Mouse (Mus musculus): Measurements from ENCODE around the gene Zic3. TPM values are rescaled to one million over a fixed set of nuclear protein-coding genes. Genes with fewer than 3 reads are reported as not detected.

Gene Zic3
- polyA plus RNA-seq (2012; rRNA removed) = not detected in 2 replicates

- H3K4me3 ChIP-seq (ENCODE audit: low read depth, low read length) = no peak within 1 kb of the TSS
- H3K4me1 ChIP-seq (ENCODE audit: control insufficient read depth, insufficient read depth, insufficient read length, low read length) = no peaks in the 10 kb centered on the region
- 81% methylated on average over 2 of the region's 2 CpGs for WGBS
- TF ChIP-seq POLR2A (IDR thresholded peaks at IDR 0.05; ENCODE audit: low read depth, low read length) (no peak), CTCF (IDR thresholded peaks at IDR 0.05; ENCODE audit: extremely low read depth, insufficient read length, insufficient replicate concordance, low read depth, low read length) (no peak)
- no peaks in the 10 kb centered on the region for H3K36me3 ChIP-seq (ENCODE audit: control insufficient read depth, insufficient read depth, low read length)
- H3K27ac ChIP-seq (ENCODE audit: insufficient read depth, low read depth, low read length) = no peak within 1 kb of the TSS
- H3K27me3 ChIP-seq (ENCODE audit: control insufficient read depth, insufficient read depth, low read length) = 0 out of 2 replicates have a peak, but pooled peaks cover 2% of the 10 kb centered on the region
Observed at GRCm38 (mm10) chrX:58022400-58022799, at the start of gene Zic3. Gene Zic3, plus strand, starts transcription at chrX:58022700.

GRCm38 (mm10) chrX:57982351-57982750, 40.1 kb upstream of the Zic3 start:
- Histone ChIP-seq H3K27ac (ENCODE audit: insufficient read depth, low read depth, low read length) (no peak overlapping the region), H3K36me3 (ENCODE audit: control insufficient read depth, insufficient read depth, low read length) (no peaks in the 10 kb centered on the region), H3K27me3 (ENCODE audit: control insufficient read depth, insufficient read depth, low read length) (no peaks in the 10 kb centered on the region), H3K4me1 (ENCODE audit: control insufficient read depth, insufficient read depth, insufficient read length, low read length) (no peaks in the 10 kb centered on the region), H3K4me3 (ENCODE audit: low read depth, low read length) (no peak overlapping the region)
- TF ChIP-seq POLR2A (IDR thresholded peaks at IDR 0.05; ENCODE audit: low read depth, low read length) = no peak
- TF ChIP-seq CTCF (IDR thresholded peaks at IDR 0.05; ENCODE audit: extremely low read depth, insufficient read length, insufficient replicate concordance, low read depth, low read length) = no peak
- WGBS = 81% methylated on average over 4 of the region's 4 CpGs

- 69% methylated on average over 10 of the region's 10 CpGs for WGBS
- Histone ChIP-seq H3K27me3 (ENCODE audit: control insufficient read depth, insufficient read depth, low read length) (no peaks in the 10 kb centered on the region), H3K4me1 (ENCODE audit: control insufficient read depth, insufficient read depth, insufficient read length, low read length) (no peaks in the 10 kb centered on the region), H3K27ac (ENCODE audit: insufficient read depth, low read depth, low read length) (no peak overlapping the region), H3K4me3 (ENCODE audit: low read depth, low read length) (no peak overlapping the region), H3K36me3 (ENCODE audit: control insufficient read depth, insufficient read depth, low read length) (no peaks in the 10 kb centered on the region)
- TF ChIP-seq POLR2A (IDR thresholded peaks at IDR 0.05; ENCODE audit: low read depth, low read length) (no peak), CTCF (IDR thresholded peaks at IDR 0.05; ENCODE audit: extremely low read depth, insufficient read length, insufficient replicate concordance, low read depth, low read length) (no peak)
Observed at GRCm38 (mm10) chrX:57987455-57988109, 34.9 kb upstream of the Zic3 start.

- TF ChIP-seq CTCF (IDR thresholded peaks at IDR 0.05; ENCODE audit: extremely low read depth, insufficient read length, insufficient replicate concordance, low read depth, low read length) (no peak), POLR2A (IDR thresholded peaks at IDR 0.05; ENCODE audit: low read depth, low read length) (no peak)
- no peaks in the 10 kb centered on the region for H3K36me3 ChIP-seq (ENCODE audit: control insufficient read depth, insufficient read depth, low read length)
- H3K4me3 ChIP-seq (ENCODE audit: low read depth, low read length) = no peak overlapping the region
- no peak overlapping the region for H3K27ac ChIP-seq (ENCODE audit: insufficient read depth, low read depth, low read length)
- no peaks in the 10 kb centered on the region for H3K27me3 ChIP-seq (ENCODE audit: control insufficient read depth, insufficient read depth, low read length)
- H3K4me1 ChIP-seq (ENCODE audit: control insufficient read depth, insufficient read depth, insufficient read length, low read length) = no peaks in the 10 kb centered on the region
- WGBS = 66% methylated on average over 5 of the region's 5 CpGs
Observed at GRCm38 (mm10) chrX:58013391-58013790, 9.1 kb upstream of the Zic3 start.

- 19% methylated on average over 12 of the region's 12 CpGs for WGBS
- Histone ChIP-seq H3K27ac (ENCODE audit: insufficient read depth, low read depth, low read length) (no peak overlapping the region), H3K27me3 (ENCODE audit: control insufficient read depth, insufficient read depth, low read length) (0 out of 2 replicates have a peak, but pooled peaks cover 2% of the 10 kb centered on the region), H3K36me3 (ENCODE audit: control insufficient read depth, insufficient read depth, low read length) (no peaks in the 10 kb centered on the region), H3K4me1 (ENCODE audit: control insufficient read depth, insufficient read depth, insufficient read length, low read length) (no peaks in the 10 kb centered on the region), H3K4me3 (ENCODE audit: low read depth, low read length) (no peak overlapping the region)
- no peak for TF ChIP-seq POLR2A (IDR thresholded peaks at IDR 0.05; ENCODE audit: low read depth, low read length)
- TF ChIP-seq CTCF (IDR thresholded peaks at IDR 0.05; ENCODE audit: extremely low read depth, insufficient read length, insufficient replicate concordance, low read depth, low read length) = no peak
Observed at GRCm38 (mm10) chrX:58014093-58014492, 8.4 kb upstream of the Zic3 start.

GRCm38 (mm10) chrX:58014761-58015160, 7.7 kb upstream of the Zic3 start:
- Histone ChIP-seq H3K27ac (ENCODE audit: insufficient read depth, low read depth, low read length) (no peak overlapping the region), H3K4me1 (ENCODE audit: control insufficient read depth, insufficient read depth, insufficient read length, low read length) (no peaks in the 10 kb centered on the region), H3K36me3 (ENCODE audit: control insufficient read depth, insufficient read depth, low read length) (no peaks in the 10 kb centered on the region), H3K27me3 (ENCODE audit: control insufficient read depth, insufficient read depth, low read length) (0 out of 2 replicates have a peak, but pooled peaks cover 2% of the 10 kb centered on the region), H3K4me3 (ENCODE audit: low read depth, low read length) (no peak overlapping the region)
- TF ChIP-seq POLR2A (IDR thresholded peaks at IDR 0.05; ENCODE audit: low read depth, low read length) = no peak
- TF ChIP-seq CTCF (IDR thresholded peaks at IDR 0.05; ENCODE audit: extremely low read depth, insufficient read length, insufficient replicate concordance, low read depth, low read length) = no peak
- WGBS = 13% methylated on average over 13 of the region's 13 CpGs

- TF ChIP-seq CTCF (IDR thresholded peaks at IDR 0.05; ENCODE audit: extremely low read depth, insufficient read length, insufficient replicate concordance, low read depth, low read length) (no peak), POLR2A (IDR thresholded peaks at IDR 0.05; ENCODE audit: low read depth, low read length) (no peak)
- 0 out of 2 replicates have a peak, but pooled peaks cover 2% of the 10 kb centered on the region for H3K27me3 ChIP-seq (ENCODE audit: control insufficient read depth, insufficient read depth, low read length)
Observed at GRCm38 (mm10) chrX:58015336-58015945, 7.1 kb upstream of the Zic3 start.

More at GRCm38 (mm10) chrX:58015336-58015945, 7.1 kb upstream of the Zic3 start:
- no peaks in the 10 kb centered on the region for H3K4me1 ChIP-seq (ENCODE audit: control insufficient read depth, insufficient read depth, insufficient read length, low read length)
- WGBS = 15% methylated on average over 29 of the region's 29 CpGs
- no peak overlapping the region for H3K4me3 ChIP-seq (ENCODE audit: low read depth, low read length)
- H3K36me3 ChIP-seq (ENCODE audit: control insufficient read depth, insufficient read depth, low read length) = no peaks in the 10 kb centered on the region
- no peak overlapping the region for H3K27ac ChIP-seq (ENCODE audit: insufficient read depth, low read depth, low read length)
